Mouse (Mus musculus) forebrain, embryonic 16.5 days (tissue): ENCODE results near the gene Sorbs2. TPM values are rescaled to one million over a fixed set of nuclear protein-coding genes. Genes with fewer than 3 reads are reported as not detected.
"Not testable (repeated sequence)": the region's sequence is repeated elsewhere in the genome, so short reads cannot be mapped to it uniquely, and the experiment has no call there.

Experiments
- ATAC-seq: fragments of 200-750 bp; cut with Nextera tagmentation; 2 replicates; pipeline ENCODE4 v1.8.0; 2017; ENCODE audit warnings: mild to moderate bottlenecking, moderate library complexity
- H3K27ac ChIP-seq: fragments of 300-500 bp; sonication (generic); 2 replicates; pipeline ENCODE4 v1.5.1; 2014; ENCODE audit warnings: low read length, control low read depth
- H3K27me3 ChIP-seq: fragments of 300-500 bp; sonication (generic); replicated peaks from 2 replicates; pipeline ENCODE4 v1.6.1; 2014; ENCODE audit warnings: low read length; ENCODE audit not compliant: control insufficient read depth, insufficient read depth
- H3K36me3 ChIP-seq: fragments of 300-500 bp; sonication (generic); 2 replicates; pipeline ENCODE4 v1.6.1; 2014; ENCODE audit not compliant: control insufficient read depth, insufficient read depth
- H3K4me1 ChIP-seq: fragments of 300-500 bp; sonication (generic); replicated peaks from 2 replicates; pipeline ENCODE4 v1.6.1; 2014; ENCODE audit warnings: low read length; ENCODE audit not compliant: control insufficient read depth, insufficient read depth
- H3K4me2 ChIP-seq: fragments of 300-500 bp; sonication (generic); 2 replicates; pipeline ENCODE4 v1.6.1; 2014; ENCODE audit warnings: mild to moderate bottlenecking, low read length, control low read depth
- H3K4me3 ChIP-seq: fragments of 300-500 bp; sonication (generic); replicated peaks from 2 replicates; pipeline ENCODE4 v1.5.1; 2014; ENCODE audit warnings: mild to moderate bottlenecking, low read length, control low read depth
- H3K9ac ChIP-seq: fragments of 300-500 bp; sonication (generic); replicated peaks from 2 replicates; pipeline ENCODE4 v1.6.1; 2014; ENCODE audit warnings: low read depth, low read length, control low read depth
- H3K9me3 ChIP-seq: fragments of 300-500 bp; sonication (generic); 2 replicates; pipeline ENCODE4 v1.6.1; 2016; ENCODE audit warnings: low read length; ENCODE audit not compliant: control insufficient read depth
- WGBS: fragments of 180-500 bp; shearing (Covaris S2); extraction: QIAGEN DNeasy Blood & Tissue Kit; methylation state at CpG from one replicate; pipeline ENCODE4 v1.1.7; 2014; 5-methylcytosine and 5-hydroxymethylcytosine counted together
- polyA plus RNA-seq: library from polyadenylated mRNA; unstranded; fragments of >200 nt; fragmentation: Nextera tagmentation; extraction: Ambion mirVana; gene quantifications from 2 replicates; pipeline ENCODE4 v1.2.1, GENCODE M21; 2015

The Sorbs2 gene
- polyA plus RNA-seq, 1 experiment from 2014 or later = 92.6 TPM

DNA sequence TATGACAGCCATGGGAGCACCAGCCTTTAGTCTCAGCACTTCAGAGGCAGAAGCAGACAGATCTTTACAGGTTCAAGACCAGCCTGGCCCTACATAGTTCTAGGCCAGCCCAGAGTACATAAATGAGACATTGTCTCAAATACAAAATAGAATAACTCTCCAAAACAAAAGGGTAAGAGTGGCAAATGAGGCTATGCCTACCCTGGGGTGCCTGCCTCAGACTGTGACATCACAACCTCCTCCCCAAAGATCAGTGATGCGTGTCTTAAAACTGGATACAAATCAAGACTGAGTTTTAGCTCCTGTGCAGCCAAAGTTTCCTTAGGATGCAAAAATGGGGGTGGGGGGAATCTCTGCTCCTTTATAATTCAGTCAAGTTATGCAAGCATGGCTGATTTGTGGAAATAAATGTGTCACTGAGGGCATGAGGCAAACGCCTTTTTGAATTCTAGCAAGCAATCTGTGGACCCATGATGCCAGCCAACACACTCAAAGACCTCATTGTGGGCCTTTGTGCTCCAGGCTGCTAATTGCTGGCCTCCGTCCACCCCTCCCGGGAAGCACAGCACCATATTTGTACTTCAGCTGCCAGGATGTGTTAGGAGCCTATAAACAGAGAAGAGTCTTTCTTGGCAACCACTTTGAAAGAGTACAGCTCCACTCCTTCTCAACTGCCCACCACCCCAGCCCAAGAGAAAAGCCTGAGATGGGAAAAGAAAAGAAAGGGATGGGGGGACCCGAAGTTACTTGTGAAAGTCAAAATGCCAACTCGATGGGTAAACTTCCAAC, 336.7 kb downstream of the Sorbs2 start:
- no peaks in the 10 kb centered on the region for H3K27me3 ChIP-seq
- H3K36me3 ChIP-seq = no peaks in the 10 kb centered on the region
- H3K4me2 ChIP-seq = no peak overlapping the region
- no peak overlapping the region for H3K9ac ChIP-seq
- H3K9me3 ChIP-seq = no peaks in the 10 kb centered on the region
- no peak overlapping the region for H3K4me3 ChIP-seq
- no peak overlapping the region for H3K27ac ChIP-seq
- WGBS = 18% methylated on average over 6 of the region's 6 CpGs
- ATAC-seq = peak; percentile 96
- peaks cover 16% of the 10 kb centered on the region for H3K4me1 ChIP-seq

DNA sequence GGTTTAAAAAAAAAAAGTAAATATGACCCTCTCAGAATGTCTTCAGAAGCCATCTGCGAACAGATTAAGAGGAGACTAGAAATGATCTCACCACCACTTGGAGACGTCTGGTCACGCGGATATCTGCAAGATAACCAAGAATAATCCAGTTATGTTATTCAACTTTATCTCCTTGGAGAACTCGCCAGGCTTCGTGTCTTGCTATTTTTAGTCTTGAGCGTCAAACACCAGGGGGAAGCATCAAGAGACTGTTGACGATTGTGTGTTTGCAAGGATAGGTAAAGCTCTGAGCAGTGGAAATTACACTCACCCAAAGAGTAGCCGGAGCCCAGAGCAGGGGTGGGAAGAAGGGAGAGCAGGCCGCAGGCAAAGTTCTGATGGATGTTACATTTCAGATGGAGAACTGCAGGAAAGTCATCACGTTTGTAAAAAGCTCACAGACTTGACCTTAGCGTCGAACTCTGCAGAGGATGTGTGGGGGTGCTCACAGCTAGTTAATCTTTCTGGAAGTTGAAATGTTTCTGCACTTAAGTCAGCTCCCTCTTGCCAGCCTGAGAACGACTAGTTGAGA, 337.4 kb downstream of the Sorbs2 start:
- 68% methylated on average over 14 of the region's 14 CpGs for WGBS
- no peak overlapping the region for H3K9ac ChIP-seq
- H3K4me3 ChIP-seq = no peak overlapping the region
- H3K9me3 ChIP-seq = no peaks in the 10 kb centered on the region
- ATAC-seq = no peak
- H3K4me2 ChIP-seq = no peak overlapping the region
- H3K27ac ChIP-seq = no peak overlapping the region
- H3K27me3 ChIP-seq = no peaks in the 10 kb centered on the region
- peaks cover 16% of the 10 kb centered on the region for H3K4me1 ChIP-seq
- H3K36me3 ChIP-seq = no peaks in the 10 kb centered on the region

DNA sequence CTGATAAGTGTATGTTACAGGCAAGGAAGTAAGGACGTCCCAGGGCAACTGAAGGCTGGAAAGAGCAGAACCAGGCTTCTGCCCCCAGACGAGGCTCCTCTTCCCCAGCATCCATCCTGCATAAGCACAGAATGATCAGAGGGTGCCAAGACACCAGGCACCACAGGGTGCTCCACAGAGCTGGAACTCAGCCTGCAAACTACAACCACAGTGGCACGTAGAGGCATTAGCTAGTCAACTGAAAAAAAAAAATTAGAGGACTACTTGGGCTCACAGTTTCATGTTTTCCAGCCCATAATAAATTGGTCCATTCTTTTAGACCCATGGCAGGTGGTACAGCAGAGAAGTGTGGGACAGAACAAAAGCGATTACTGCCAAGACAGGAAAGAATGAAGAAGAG, 338.3 kb downstream of the Sorbs2 start:
- Histone ChIP-seq H3K4me2 (no peak overlapping the region), H3K9ac (no peak overlapping the region), H3K4me1 (peaks cover 16% of the 10 kb centered on the region), H3K9me3 (no peaks in the 10 kb centered on the region), H3K4me3 (no peak overlapping the region), H3K27ac (no peak overlapping the region), H3K36me3 (no peaks in the 10 kb centered on the region), H3K27me3 (no peaks in the 10 kb centered on the region)
- WGBS = 67% methylated on average over 4 of the region's 4 CpGs
- no peak for ATAC-seq

DNA sequence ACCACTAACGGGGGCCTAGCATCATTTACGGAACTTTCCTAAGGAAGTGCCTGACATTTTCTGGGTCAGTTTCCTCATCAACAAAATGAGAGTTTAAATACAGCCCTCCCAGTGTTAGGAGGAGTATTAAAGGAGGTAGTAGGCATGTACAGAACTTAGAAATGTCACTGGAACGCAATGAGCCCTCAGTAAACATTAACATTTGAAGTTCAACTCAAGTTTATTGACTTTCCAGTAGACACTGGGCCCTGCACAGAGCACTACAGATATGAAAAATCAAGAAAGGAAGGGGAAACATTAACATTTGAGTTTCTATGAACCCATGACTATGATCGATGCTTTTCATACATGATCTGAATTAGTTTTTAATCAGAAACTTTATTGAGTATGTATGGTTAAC, 347.5 kb downstream of the Sorbs2 start:
- 91% methylated on average over 4 of the region's 4 CpGs for WGBS
- H3K27me3 ChIP-seq = no peaks in the 10 kb centered on the region
- H3K4me1 ChIP-seq = no peaks in the 10 kb centered on the region
- no peak overlapping the region for H3K4me2 ChIP-seq
- no peak overlapping the region for H3K9ac ChIP-seq
- H3K36me3 ChIP-seq = no peaks in the 10 kb centered on the region
- no peaks in the 10 kb centered on the region for H3K9me3 ChIP-seq
- H3K4me3 ChIP-seq = no peak overlapping the region
- H3K27ac ChIP-seq = no peak overlapping the region
- ATAC-seq = no peak

DNA sequence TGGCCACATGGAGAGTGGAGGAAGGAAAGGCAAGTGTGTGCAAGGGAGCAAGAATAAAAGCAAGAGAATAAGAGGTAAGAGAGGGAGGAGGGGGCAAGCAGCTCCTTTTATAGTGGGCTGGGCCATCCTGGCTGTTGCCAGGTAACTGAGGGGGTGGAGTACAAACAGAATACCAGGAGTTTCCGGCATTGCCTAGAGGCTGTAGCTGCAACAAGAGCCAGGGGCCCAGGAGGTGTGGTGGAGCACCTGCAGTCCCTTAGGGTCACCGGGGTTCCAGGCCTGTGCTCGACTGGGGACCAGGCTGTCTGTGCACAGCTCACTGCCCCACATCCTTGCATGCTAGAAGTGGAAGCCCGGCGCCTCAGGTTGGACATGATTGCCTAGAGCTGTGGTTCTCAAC, 350.1 kb downstream of the Sorbs2 start:
- no peaks in the 10 kb centered on the region for H3K4me1 ChIP-seq
- H3K27me3 ChIP-seq = no peaks in the 10 kb centered on the region
- no peak overlapping the region for H3K9ac ChIP-seq
- ATAC-seq = no peak
- 47% methylated on average over 5 of the region's 5 CpGs for WGBS
- no peaks in the 10 kb centered on the region for H3K9me3 ChIP-seq
- H3K4me2 ChIP-seq = no peak overlapping the region
- H3K4me3 ChIP-seq = no peak overlapping the region
- no peaks in the 10 kb centered on the region for H3K36me3 ChIP-seq
- no peak overlapping the region for H3K27ac ChIP-seq

DNA sequence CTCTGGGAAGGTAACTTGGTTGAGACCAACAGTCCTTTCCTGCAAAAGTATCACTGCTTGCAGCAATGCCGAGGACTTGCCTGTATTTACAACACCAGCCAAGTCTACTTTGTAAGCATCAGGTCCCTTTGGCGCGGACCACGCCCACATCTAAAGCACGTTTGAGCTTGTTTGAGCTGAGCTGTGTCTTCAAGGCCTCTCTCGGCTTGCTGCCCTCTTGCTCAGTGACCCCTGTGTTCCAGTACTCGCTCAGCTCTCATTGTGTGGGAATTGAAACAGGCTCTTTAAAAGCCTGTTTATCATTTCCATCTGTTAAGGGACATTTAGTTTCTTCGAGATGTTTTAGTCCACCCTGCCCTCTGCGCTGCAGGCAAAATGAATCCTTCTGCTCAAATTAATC, 350.8 kb downstream of the Sorbs2 start:
- no peaks in the 10 kb centered on the region for H3K36me3 ChIP-seq
- H3K9me3 ChIP-seq = no peaks in the 10 kb centered on the region
- no peak for ATAC-seq
- H3K4me2 ChIP-seq = no peak overlapping the region
- no peaks in the 10 kb centered on the region for H3K27me3 ChIP-seq
- no peaks in the 10 kb centered on the region for H3K4me1 ChIP-seq
- WGBS = 42% methylated on average over 9 of the region's 9 CpGs
- H3K4me3 ChIP-seq = no peak overlapping the region
- H3K9ac ChIP-seq = no peak overlapping the region
- H3K27ac ChIP-seq = no peak overlapping the region

DNA sequence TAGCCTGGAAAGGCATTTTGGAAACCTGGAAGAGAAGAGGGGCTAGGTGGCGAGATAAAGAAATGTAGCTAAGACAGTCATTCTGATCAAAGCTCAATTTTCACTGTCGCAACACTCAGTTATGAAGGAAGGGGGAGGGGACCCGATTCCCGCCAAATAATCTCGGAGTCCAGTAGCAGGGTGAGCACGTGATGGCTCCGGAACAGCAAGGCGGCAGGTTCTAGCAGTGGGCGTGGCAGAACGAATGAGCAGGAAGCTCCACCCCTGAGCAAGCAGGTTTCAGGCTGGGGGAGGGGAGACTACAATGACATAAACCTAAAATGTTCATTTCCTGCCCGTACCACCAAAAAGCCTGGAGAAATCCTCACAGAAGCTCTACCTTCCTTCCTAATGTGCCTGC, 364.0 kb downstream of the Sorbs2 start:
- not testable (repeated sequence) for ATAC-seq, H3K4me2 ChIP-seq, H3K27ac ChIP-seq, H3K9me3 ChIP-seq, H3K36me3 ChIP-seq, H3K27me3 ChIP-seq, H3K9ac ChIP-seq, H3K4me1 ChIP-seq, H3K4me3 ChIP-seq
- WGBS = 92% methylated on average over 10 of the region's 11 CpGs

DNA sequence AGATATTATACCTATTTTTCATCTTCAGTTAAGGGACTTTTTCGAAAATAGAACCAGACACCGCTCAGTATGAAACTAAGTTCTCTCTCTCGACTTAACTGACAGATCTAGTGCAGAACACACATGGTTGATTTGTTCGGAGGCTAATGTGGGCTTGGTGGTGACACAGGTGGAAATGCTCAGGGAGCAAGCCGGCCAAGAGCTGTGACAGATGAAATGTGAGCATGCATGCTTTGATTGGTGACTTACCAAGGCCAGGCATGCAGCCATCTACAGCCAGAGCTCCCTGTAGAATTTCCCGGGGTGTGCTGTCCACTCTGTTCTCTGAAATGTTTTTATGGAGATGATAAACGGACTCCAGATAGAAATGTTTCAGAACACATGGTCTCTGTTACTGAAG, 364.5 kb downstream of the Sorbs2 start:
- H3K27ac ChIP-seq = no peak overlapping the region
- no peak overlapping the region for H3K4me2 ChIP-seq
- no peak overlapping the region for H3K4me3 ChIP-seq
- no peak overlapping the region for H3K9ac ChIP-seq
- H3K9me3 ChIP-seq = no peaks in the 10 kb centered on the region
- no peaks in the 10 kb centered on the region for H3K27me3 ChIP-seq
- no peak for ATAC-seq
- WGBS = 91% methylated on average over 7 of the region's 7 CpGs
- H3K36me3 ChIP-seq = no peaks in the 10 kb centered on the region
- peaks cover 8% of the 10 kb centered on the region for H3K4me1 ChIP-seq

DNA sequence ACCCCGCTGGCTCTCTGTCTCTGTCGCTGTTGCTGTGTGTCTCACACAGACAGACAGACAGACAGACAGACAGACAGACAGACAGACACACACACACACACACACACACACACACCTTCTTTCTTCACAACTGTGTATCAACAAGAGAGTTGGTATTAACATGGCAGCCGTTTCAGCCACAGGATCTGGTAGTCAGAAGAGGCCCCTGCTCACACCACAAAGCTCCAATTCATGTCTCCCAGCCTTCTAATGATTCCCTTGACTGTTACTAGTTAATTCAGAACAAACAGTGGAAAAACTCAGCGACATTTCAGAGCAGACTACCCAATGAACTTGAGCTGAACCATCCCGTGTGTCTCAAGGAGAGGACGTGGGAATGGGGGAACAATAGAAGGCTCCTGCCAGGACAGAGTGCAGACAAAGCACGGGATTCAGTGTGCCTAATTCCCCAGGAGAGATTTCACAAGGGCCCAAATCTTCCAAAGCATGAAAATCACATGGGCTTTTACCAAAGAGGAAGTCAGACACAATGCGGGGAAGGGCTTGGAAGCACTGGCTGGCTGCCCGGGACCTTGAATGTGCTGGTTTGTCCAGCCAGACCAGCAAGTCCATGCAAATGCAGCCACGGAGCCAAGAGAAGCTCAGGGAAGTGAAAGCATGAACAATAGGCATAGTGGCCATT, 367.5 kb downstream of the Sorbs2 start:
- Histone ChIP-seq H3K9ac (peak overlapping the region; percentile 22; the same call in 1 of the 2 replicates), H3K4me2 (peak overlapping the region; percentile 3), H3K27me3 (no peaks in the 10 kb centered on the region), H3K27ac (peak overlapping the region; percentile 38), H3K4me1 (peaks cover 8% of the 10 kb centered on the region), H3K36me3 (no peaks in the 10 kb centered on the region), H3K9me3 (no peaks in the 10 kb centered on the region), H3K4me3 (no peak overlapping the region)
- 16% methylated on average over 10 of the region's 10 CpGs for WGBS
- peak; percentile 88 for ATAC-seq
